Mouse (Mus musculus) left cerebral cortex, postnatal 4 days (tissue): ENCODE results near the gene Elk4. TPM values are rescaled to one million over a fixed set of nuclear protein-coding genes. Genes with fewer than 3 reads are reported as not detected.
A peak's percentile ranks its signal among the peaks of the same experiment; 100 is the strongest.

ENCODE experiments used
- DNase-seq: peaks from one replicate; pipeline ENCODE4 v3.0.0-alpha.2; 2022
- intact Hi-C: fragments of 180-260 bp; cut with DNase I; formaldehyde crosslinking; loops from one replicate; pipeline ENCODE4 v1.15.1; 2025
- total RNA-seq, 2 experiments: library from RNA; stranded (reverse); gene quantifications; 2 replicates each; pipeline ENCODE4 v1.2.3; 2021

The Elk4 gene
- total RNA-seq, 2 experiments from 2014 or later, result 53.0 to 56.1 TPM

DNA sequence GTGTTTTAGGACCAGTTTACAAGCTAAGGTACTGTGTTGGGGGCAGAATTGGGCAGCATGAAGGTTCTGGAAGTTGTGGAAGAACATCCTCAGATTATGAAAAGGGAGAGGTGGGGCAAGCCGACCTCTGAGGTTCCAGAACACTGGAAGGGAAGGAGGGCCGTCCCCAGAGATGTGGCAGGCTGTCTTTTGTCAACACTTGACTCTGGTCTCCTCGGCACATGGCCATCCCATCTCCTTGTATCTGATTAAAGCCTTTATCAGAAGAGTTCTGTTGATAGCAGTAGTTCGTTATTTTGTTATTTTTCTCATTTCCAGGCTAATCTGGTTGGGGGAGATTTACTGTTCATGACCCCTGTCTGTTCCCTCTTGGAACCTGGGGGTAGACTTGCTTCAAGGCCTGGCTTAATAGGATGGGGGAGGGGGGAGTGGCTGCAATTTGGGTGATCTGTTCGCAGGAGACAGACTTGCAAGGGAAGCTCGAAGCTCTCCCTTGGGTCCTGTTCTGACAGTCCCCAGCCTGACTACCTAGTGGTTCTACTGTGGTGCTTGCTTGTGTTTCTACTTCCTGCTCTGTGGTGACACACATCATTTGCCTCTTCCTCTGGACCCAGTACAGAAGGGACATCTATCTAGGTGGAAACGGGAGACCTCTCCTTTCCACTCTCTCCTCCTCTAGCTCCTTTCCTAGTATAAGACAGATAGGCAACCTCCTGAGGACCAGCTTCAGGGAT lies 52.8 kb downstream of the Elk4 start:
- intact Hi-C loops, result no loop called here

DNA sequence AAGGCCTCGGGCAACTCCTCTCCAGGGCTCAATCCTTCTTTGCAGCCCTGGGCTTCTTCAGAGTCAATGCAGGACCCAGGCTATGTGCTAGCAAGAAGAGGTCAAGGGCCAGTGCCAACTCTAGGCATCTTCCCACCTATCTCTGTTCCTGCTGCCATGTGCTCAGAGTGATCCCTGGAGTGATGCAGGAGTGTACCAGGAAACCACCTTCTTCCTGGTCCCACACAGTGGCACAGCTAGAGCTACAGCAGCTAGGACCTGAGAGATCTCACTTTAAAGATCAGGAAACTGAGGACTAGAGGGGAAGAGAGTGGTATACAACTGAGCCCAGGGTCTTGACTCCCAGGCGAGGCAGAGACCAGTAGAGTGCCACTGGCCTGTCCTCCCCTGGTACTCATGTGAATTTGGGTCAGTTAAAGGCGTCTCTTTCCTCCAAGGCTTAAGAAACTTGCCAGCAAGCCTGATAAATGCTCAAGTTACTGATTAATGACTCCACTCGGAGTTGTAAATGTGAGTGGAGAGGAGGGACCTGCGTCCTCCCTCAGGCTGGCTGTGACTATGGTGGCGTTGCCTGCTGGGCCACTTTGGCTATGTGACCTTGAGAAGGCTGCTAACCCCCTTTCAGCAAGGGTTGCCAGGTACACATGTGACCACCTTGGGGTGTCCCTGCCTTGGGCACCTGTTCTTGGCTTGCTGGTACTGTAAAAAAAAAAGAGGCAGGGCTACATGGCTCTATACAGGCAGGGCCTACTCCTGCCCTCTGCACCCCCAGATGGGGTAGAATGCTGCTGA lies 54.5 kb downstream of the Elk4 start:
- intact Hi-C loops, result no loop called here
- no peak for DNase-seq

More for the DNA sequence above, 52.8 kb downstream of the Elk4 start:
- no peak for DNase-seq

DNA sequence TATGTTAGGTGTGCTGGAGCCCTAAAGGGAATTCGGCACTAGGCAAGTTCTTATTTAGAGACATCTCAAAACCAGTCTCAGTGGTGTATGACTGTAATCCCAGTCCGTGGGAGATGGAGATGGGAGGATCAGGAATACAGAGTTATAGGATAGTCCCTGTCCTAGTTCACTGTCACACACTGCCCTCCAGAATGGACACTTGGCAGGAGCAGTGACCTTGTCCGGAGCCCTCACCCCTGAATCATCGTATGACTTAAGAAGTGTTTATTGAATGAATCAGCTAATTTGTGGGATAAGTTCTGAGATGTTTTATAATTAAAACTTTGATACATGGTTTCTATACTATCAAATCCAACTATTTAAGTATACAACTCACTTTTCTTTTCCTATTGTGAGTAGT lies 55.7 kb downstream of the Elk4 start:
- no peak for DNase-seq

DNA sequence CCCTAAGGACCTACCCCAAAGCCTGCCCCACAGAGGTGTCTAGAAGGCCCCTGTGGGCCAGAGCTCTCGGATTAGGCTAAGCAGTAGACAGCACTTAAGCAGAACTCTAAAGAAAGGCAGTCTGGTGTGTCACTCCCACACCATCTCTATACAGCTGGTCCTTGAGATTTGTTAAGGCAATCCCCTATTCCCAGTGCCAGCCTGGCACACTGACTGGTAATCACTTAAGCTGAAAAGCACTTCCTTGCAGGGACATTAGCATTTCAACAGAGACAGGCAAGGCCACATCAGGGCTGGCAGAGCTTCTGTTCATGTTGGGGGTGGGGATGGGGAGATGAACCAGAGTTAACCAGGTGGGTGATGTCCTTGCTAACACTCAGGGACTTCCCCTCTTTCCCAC lies 57.6 kb downstream of the Elk4 start:
- intact Hi-C loops, result no loop called here
- no peak for DNase-seq

More for the DNA sequence above, 55.7 kb downstream of the Elk4 start:
- intact Hi-C loops, result no loop called here

DNA sequence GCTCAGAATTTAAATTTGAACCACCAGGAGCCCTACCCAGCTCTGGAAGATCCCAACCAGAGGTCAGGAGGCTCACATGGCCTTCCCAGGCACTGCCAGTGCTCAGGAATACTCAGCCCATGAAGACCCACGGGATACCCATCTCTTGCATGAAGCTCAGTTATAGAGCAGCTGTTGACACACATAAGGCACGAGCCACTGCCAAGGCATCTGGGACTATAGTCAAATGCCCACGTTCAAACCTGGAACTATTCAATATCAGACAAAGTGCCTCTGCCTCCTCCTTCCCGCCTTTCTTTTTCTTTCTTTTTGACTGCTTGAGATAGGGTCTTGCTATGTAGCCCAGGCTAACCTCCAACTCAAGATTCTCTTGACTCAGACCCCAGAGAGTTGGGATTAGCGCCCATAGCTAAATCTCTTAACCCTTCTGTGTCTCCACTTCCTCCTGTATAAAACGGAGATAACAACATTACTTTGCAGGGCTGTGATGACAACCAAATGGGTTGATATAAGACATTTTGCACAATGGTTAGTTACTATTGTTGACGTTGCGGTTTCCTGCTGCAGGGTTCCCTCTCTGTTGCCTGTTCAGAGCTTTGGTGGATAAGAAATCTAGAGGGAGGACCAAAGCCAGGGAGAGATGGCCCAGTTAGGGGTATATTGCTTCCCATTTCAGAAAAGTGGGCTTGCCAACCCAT lies 58.2 kb downstream of the Elk4 start:
- DNase-seq, result no peak
- intact Hi-C loops, result no loop called here

DNA sequence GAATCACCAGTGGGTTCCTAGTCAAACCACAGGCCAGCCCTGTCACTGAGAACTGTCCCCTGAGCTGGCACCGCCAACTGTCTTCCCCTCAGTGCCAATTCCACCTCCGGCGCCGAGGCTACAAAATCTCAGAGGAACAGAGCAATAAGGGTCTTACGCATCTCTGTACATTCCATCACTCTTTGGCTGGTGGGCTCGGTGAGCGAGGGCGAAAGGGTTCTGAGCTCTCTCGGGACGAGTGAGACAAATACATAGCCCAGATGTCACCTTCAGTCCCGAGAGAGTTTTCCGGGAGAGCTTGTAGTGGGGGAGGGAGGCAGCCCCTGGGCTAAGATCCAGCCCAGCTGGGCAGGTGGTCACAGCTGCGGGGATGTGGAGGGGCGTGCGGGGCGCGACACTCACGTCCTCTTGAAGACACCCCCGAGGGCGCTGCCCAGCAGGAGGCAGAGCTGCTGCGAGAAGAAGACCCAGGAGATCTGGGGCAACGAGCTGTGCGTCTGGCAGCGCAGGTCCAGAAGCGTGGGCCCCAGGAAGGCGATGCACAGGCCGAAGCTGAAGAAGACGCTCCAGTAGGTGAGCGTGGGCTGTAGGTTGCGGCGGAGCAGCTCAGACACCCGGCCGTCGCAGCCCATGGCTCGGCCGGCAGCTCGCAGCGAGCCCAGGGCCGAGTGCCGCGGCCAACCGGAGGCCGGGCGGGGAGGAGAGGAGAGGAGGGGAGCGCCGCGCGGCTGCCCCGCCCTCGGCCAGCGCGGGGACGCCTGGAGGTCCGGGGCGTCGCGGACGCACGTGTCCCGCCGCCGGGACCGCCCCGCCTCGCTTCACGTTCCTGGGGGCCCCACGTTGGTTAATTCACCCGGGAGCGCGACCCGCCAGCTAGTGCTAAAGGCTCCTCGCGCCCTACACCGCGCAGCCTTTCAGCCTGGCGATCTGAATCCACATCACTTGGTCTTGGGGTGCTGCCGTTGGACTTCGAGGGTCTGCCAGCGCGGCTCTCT lies 60.2 kb downstream of the Elk4 start, which contains the start of gene Mfsd4a:
Mfsd4a (minus strand) TSS at position 802 of the 995 bp plus-strand sequence.
- peak; percentile 21 for DNase-seq
- intact Hi-C loops, result no loop called here

DNA sequence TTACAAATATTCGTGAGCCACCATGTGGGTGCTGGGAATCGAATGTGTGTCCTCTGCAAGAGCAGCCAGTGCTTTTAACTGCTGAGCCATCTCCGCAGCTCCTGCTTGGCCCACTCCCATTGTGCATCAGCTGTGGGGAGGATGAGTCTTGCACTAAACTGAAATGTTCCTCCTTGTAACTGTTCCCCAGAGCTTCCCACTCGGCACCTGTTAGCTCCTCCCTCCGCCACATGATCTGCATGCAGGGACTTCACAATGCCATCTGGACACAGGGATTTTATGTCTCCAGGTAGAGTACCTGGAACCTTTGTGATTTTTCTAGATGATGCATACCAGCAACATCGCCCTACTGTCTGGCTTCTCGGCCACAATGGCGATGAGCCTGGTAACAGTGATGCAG lies 62.0 kb downstream of the Elk4 start:
- no peak for DNase-seq
- intact Hi-C loops, result no loop called here

DNA sequence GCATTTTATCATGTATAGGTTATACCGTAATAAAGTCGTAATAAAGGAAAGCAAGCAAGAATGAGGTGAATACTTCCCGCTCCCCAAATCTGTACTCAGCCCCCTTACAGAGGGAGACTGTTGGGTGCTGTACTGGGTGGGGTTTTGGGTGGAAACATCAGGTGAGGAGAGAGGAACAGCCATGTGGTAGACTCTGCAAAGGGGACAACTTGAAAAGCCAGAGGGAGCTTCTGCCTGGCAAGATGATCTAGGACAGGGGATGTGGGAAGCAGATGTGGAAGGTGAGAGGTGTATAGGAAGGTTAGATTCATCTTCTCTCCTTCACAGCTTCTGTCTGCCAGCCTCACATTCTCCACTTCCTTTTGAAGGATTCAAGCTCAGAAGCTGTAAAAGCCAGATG lies 63.3 kb downstream of the Elk4 start:
- DNase-seq, result no peak
- intact Hi-C loops, result no loop called here

DNA sequence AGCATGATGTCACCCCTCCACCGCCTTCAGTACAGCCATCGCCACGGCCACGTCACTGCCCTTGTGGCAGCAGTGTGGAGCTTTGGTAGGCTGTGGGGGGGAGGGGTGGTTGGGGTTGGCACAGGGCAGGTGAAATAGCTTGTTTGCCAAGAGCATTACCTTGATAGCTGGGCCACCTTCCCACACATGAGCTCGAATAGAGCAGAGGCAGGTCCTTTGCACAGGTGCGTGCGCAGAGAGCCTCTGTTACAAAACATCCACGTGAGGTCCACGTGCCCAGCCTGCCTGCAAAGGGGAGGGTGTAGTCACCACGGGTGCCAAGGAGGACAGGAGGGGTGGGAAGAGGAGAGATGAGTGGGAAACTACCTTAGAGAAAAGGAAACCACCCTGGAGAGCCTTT lies 68.2 kb downstream of the Elk4 start:
- intact Hi-C loops, result no loop called here
- no peak for DNase-seq

DNA sequence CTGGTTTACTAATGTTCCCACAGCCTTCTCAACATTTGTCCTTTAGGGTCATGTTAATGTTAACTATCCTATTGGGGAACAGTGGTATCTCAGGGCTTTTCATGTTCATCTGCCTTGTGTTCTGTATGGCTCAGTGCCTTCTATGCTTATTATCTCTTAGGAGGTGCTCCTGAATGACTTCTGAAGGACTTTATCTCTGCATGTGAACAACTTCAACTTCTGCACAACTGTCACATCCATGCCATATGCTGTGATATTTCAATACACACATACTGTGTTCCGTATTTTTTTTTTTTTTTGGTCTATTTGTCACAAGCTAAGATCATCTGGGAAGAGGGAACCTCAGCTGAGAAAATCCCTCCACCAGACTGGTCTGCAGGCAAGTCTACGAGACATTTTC lies 71.0 kb downstream of the Elk4 start:
- no peak for DNase-seq
- intact Hi-C loops, result no loop called here

Other genes with a start within 250 kb of the Elk4 start
- gene Pm20d1, start 210.2 kb upstream of the Elk4 start, total RNA-seq, result under 1 TPM; 0.34 to 0.56 TPM
- 10 to 100 TPM; 32.8 to 35.8 TPM for gene Slc41a1, start 180.1 kb upstream of the Elk4 start, total RNA-seq
- gene Rab29, start 140.4 kb upstream of the Elk4 start, total RNA-seq, result 1 to 10 TPM; 6.8 to 7.5 TPM
- 100 to 1,000 TPM; 224 to 229 TPM for gene Nucks1, start 97.1 kb upstream of the Elk4 start, total RNA-seq
- 1 to 10 TPM in 1 of 2 experiments, under 1 TPM in 1; 0.91 to 1.3 TPM for gene Slc45a3, start 44.6 kb upstream of the Elk4 start, total RNA-seq
- gene Mfsd4a, start 60.5 kb downstream of the Elk4 start, total RNA-seq, result 10 to 100 TPM; 14.6 to 20.9 TPM
- gene Cdk18, start 132.1 kb downstream of the Elk4 start, total RNA-seq, result 10 to 100 TPM in 1 of 2 experiments, 1 to 10 TPM in 1; 9.3 to 11.5 TPM
- 10 to 100 TPM in 1 of 2 experiments, 1 to 10 TPM in 1; 8.8 to 10.1 TPM for gene Lemd1, start 183.8 kb downstream of the Elk4 start, total RNA-seq
- 1 to 10 TPM; 3.6 to 4.2 TPM for gene AC124108.1, start 183.8 kb downstream of the Elk4 start, total RNA-seq
- gene Gm10188, start 222.2 kb downstream of the Elk4 start, total RNA-seq, result not detected